Comparison of ENCODE assay signal across 8 mouse cellular contexts in genomic region chr9:57074171-57074821, GRCm38 (mm10). TPM values are rescaled to one million over a fixed set of nuclear protein-coding genes. Genes with fewer than 3 reads are reported as not detected.
DNase-seq lines count a peak whose midpoint lies in the region; ATAC-seq and TF ChIP-seq lines count a peak whose summit lies in the region.

No protein-coding gene starts in this region.

- H3K4me2 ChIP-seq in forebrain, postnatal 0 days (ENCODE audit: low read depth): peak overlapping the region; percentile 86
- peak overlapping the region; percentile 83 for H3K4me2 ChIP-seq in hindbrain, embryonic 16.5 days (ENCODE audit: low read length)
- peak overlapping the region; percentile 83 for H3K4me2 ChIP-seq in limb, embryonic 15.5 days
- peak overlapping the region; percentile 99 for H3K4me2 ChIP-seq in myocyte (ENCODE audit: low read depth)

- H3K79me2 ChIP-seq in myocyte (ENCODE audit: control insufficient read depth, insufficient read depth): peaks cover 22% of the 10 kb centered on the region

- H3K9me3 ChIP-seq in forebrain, postnatal 0 days (ENCODE audit: low read length): no peaks in the 10 kb centered on the region
- H3K9me3 ChIP-seq in hindbrain, embryonic 16.5 days (ENCODE audit: control insufficient read depth, low read length): no peaks in the 10 kb centered on the region
- no peaks in the 10 kb centered on the region for H3K9me3 ChIP-seq in limb, embryonic 15.5 days

- no peak for ATAC-seq in forebrain, postnatal 0 days
- ATAC-seq in hindbrain, embryonic 16.5 days: no peak
- ATAC-seq in limb, embryonic 15.5 days (ENCODE audit: insufficient number of reproducible peaks, low FRiP score, low TSS enrichment, low read depth): no peak

- DNase-seq in layer of hippocampus, adult 2 months (ENCODE audit: low spot score in 2 of 2): no peak
- DNase-seq in layer of hippocampus, adult 18-20 months (ENCODE audit: low spot score in 2 of 2): no peak
- peak; percentile 60 for DNase-seq in c-Kit-positive CD71-positive TER-119-positive erythroid progenitor cells, embryonic 14.5 days (ENCODE audit: low spot score)
- peak; percentile 11 for DNase-seq in forebrain, postnatal 0 days
- peak; percentile 45 for DNase-seq in thymus, adult 2 months

- H3K9ac ChIP-seq in forebrain, postnatal 0 days: peak overlapping the region; percentile 37
- peak overlapping the region; percentile 51 for H3K9ac ChIP-seq in hindbrain, embryonic 16.5 days (ENCODE audit: low read depth, low read length)
- H3K9ac ChIP-seq in limb, embryonic 15.5 days: peak overlapping the region; percentile 64

- TF ChIP-seq POLR2A in myocyte (IDR thresholded peaks at IDR 0.05; ENCODE audit: insufficient read length, low read depth): peak; percentile 21
- no peak for TF ChIP-seq POLR2A in thymus, adult 2 months (IDR thresholded peaks at IDR 0.05; ENCODE audit: control insufficient read depth, extremely low read depth, insufficient read depth, low read length, poor library complexity)

- no peak for TF ChIP-seq CTCF in layer of hippocampus, adult 2 months (conservative IDR thresholded peaks at IDR 0.05)
- TF ChIP-seq CTCF in forebrain, postnatal 0 days (IDR thresholded peaks at IDR 0.05; ENCODE audit: low read depth): peak; percentile 25; the same call in 1 of the 2 replicates
- TF ChIP-seq CTCF in thymus, adult 2 months (IDR thresholded peaks at IDR 0.05; ENCODE audit: borderline replicate concordance, control insufficient read depth, extremely low read depth, insufficient read depth, low read length, poor library complexity): no peak

- H3K4me3 ChIP-seq in layer of hippocampus, adult 2 months: peak overlapping the region; percentile 77
- peak overlapping the region; percentile 92 for H3K4me3 ChIP-seq in forebrain, postnatal 0 days (ENCODE audit: low read depth, low read length)
- H3K4me3 ChIP-seq in hindbrain, embryonic 16.5 days (ENCODE audit: low read length): peak overlapping the region; percentile 99
- peak overlapping the region; percentile 61 for H3K4me3 ChIP-seq in limb, embryonic 15.5 days
- H3K4me3 ChIP-seq in myocyte: peak overlapping the region; percentile 78
- H3K4me3 ChIP-seq in thymus, adult 2 months (ENCODE audit: control insufficient read depth, insufficient read depth, low read length): peak overlapping the region; percentile 79

- no peaks in the 10 kb centered on the region for H3K27me3 ChIP-seq in forebrain, postnatal 0 days (ENCODE audit: insufficient read depth, low read length)
- H3K27me3 ChIP-seq in hindbrain, embryonic 16.5 days (replicated peaks; ENCODE audit: control insufficient read depth, insufficient read depth, low read length): no peaks in the 10 kb centered on the region
- H3K27me3 ChIP-seq in limb, embryonic 15.5 days: no peaks in the 10 kb centered on the region
- no peaks in the 10 kb centered on the region for H3K27me3 ChIP-seq in myocyte (ENCODE audit: control insufficient read depth, insufficient read depth, insufficient read length)
- H3K27me3 ChIP-seq in thymus, adult 2 months (ENCODE audit: control insufficient read depth, insufficient read depth, low read length): no peaks in the 10 kb centered on the region

- H3K36me3 ChIP-seq in forebrain, postnatal 0 days (ENCODE audit: insufficient read depth): no peaks in the 10 kb centered on the region
- no peaks in the 10 kb centered on the region for H3K36me3 ChIP-seq in hindbrain, embryonic 16.5 days (ENCODE audit: control insufficient read depth, insufficient read depth, low read length)
- H3K36me3 ChIP-seq in limb, embryonic 15.5 days: no peaks in the 10 kb centered on the region
- no peaks in the 10 kb centered on the region for H3K36me3 ChIP-seq in myocyte (ENCODE audit: control insufficient read depth, insufficient read depth)
- H3K36me3 ChIP-seq in thymus, adult 2 months (ENCODE audit: control insufficient read depth, insufficient read depth, low read length): no peaks in the 10 kb centered on the region

- peaks cover 13% of the 10 kb centered on the region for H3K4me1 ChIP-seq in forebrain, postnatal 0 days (ENCODE audit: insufficient read depth)
- peaks cover 31% of the 10 kb centered on the region for H3K4me1 ChIP-seq in hindbrain, embryonic 16.5 days (ENCODE audit: control insufficient read depth, insufficient read depth, low read depth, low read length)
- H3K4me1 ChIP-seq in limb, embryonic 15.5 days: peaks cover 30% of the 10 kb centered on the region
- peaks cover 12% of the 10 kb centered on the region for H3K4me1 ChIP-seq in thymus, adult 2 months (replicated peaks; ENCODE audit: control insufficient read depth, insufficient read depth, low read length)

- peak overlapping the region; percentile 92 for H3K27ac ChIP-seq in layer of hippocampus, adult 2 months
- H3K27ac ChIP-seq in forebrain, postnatal 0 days (ENCODE audit: low read depth, low read length): peak overlapping the region; percentile 83
- peak overlapping the region; percentile 99 for H3K27ac ChIP-seq in hindbrain, embryonic 16.5 days (ENCODE audit: low read depth, low read length)
- peak overlapping the region; percentile 100 for H3K27ac ChIP-seq in limb, embryonic 15.5 days
- H3K27ac ChIP-seq in thymus, adult 2 months (ENCODE audit: control insufficient read depth, insufficient read depth, low read length): peak overlapping the region; percentile 89

- WGBS in forebrain, postnatal 0 days: 4% methylated on average over 21 of the region's 21 CpGs
- 6% methylated on average over 21 of the region's 21 CpGs for WGBS in hindbrain, embryonic 16.5 days
- 5% methylated on average over 21 of the region's 21 CpGs for WGBS in limb, embryonic 15.5 days
- WGBS in thymus, adult 2 months: 4% methylated on average over 21 of the region's 21 CpGs

- H3ac ChIP-seq in myocyte (ENCODE audit: control insufficient read depth, insufficient read length): peak overlapping the region; percentile 10

TF ChIP-seq in myocyte, 11 proteins besides CTCF, POLR2A, EP300 and RAD21:
- TF ChIP-seq REST (IDR thresholded peaks at IDR 0.05; ENCODE audit: insufficient read depth, insufficient read length) (no peak), MAX (IDR thresholded peaks at IDR 0.05; ENCODE audit: low read depth) (no peak), TCF12 (IDR thresholded peaks at IDR 0.05; ENCODE audit: insufficient read depth, poor library complexity, severe bottlenecking) (no peak), CEBPB (IDR thresholded peaks at IDR 0.05; ENCODE audit: insufficient read depth, poor library complexity, severe bottlenecking) (no peak), MYOG (IDR thresholded peaks at IDR 0.05; ENCODE audit: control insufficient read depth in 1 of 3, insufficient read depth in 1 of 3, insufficient read length in 2 of 3, low read depth in 2 of 3) (peak in 1 of 3 experiments; percentile 11), SRF (IDR thresholded peaks at IDR 0.05; ENCODE audit: control insufficient read depth, insufficient read length, low read depth) (no peak), POLR2AphosphoS2 (IDR thresholded peaks at IDR 0.05; ENCODE audit: insufficient read length, low read depth) (peak; percentile 17), E2F4 (IDR thresholded peaks at IDR 0.05; ENCODE audit: insufficient read depth) (no peak), MYOD1 (IDR thresholded peaks at IDR 0.05; ENCODE audit: control insufficient read depth in 1 of 3, insufficient read length in 2 of 3, low read depth in 2 of 3) (peak in 1 of 3 experiments; percentile 46), USF1 (IDR thresholded peaks at IDR 0.05; ENCODE audit: low read depth) (no peak), TCF3 (IDR thresholded peaks at IDR 0.05; ENCODE audit: insufficient read length, low read depth) (no peak)

RNA-seq across cellular contexts. Expression of gene Sin3a, which starts 2.5 kb away (rescaled TPM):
- 10 to 100 TPM; 32.2 to 33.1 TPM for total RNA-seq in layer of hippocampus, adult 2 months (2021)
- total RNA-seq in layer of hippocampus, adult 18-20 months (2021): 10 to 100 TPM; 30.8 to 41.1 TPM
- 27.7 and 37.5 TPM in 2 replicates for total RNA-seq in forebrain, postnatal 0 days (2014; rRNA removed)
- polyA plus RNA-seq in forebrain, postnatal 0 days (2015; fragmentation: Nextera tagmentation; extraction: Ambion mirVana): 11.5 and 16.6 TPM in 2 replicates
- polyA plus RNA-seq in hindbrain, embryonic 16.5 days (2015; fragmentation: Nextera tagmentation; extraction: Ambion mirVana): 19.6 and 20.7 TPM in 2 replicates
- polyA plus RNA-seq in limb, embryonic 15.5 days (2015; fragmentation: Nextera tagmentation; extraction: Ambion mirVana): 26.5 and 27.1 TPM in 2 replicates
- polyA plus RNA-seq in myocyte (2012; fragmentation: generic; extraction: Trizol): 13.3 TPM
- 237 and 282 TPM in 2 replicates for polyA plus RNA-seq in thymus, adult 2 months (2012; rRNA removed)

RNA-seq across cellular contexts. Expression of gene Man2c1, which starts 56.2 kb away (rescaled TPM):
- total RNA-seq in layer of hippocampus, adult 2 months (2021): 100 to 1,000 TPM; 162 to 175 TPM
- total RNA-seq in layer of hippocampus, adult 18-20 months (2021): 100 to 1,000 TPM; 127 to 155 TPM
- total RNA-seq in forebrain, postnatal 0 days (2014; rRNA removed): 131 and 145 TPM in 2 replicates
- polyA plus RNA-seq in forebrain, postnatal 0 days (2015; fragmentation: Nextera tagmentation; extraction: Ambion mirVana): 50.0 and 64.3 TPM in 2 replicates
- polyA plus RNA-seq in hindbrain, embryonic 16.5 days (2015; fragmentation: Nextera tagmentation; extraction: Ambion mirVana): 77.2 and 88.7 TPM in 2 replicates
- 64.6 and 67.1 TPM in 2 replicates for polyA plus RNA-seq in limb, embryonic 15.5 days (2015; fragmentation: Nextera tagmentation; extraction: Ambion mirVana)
- polyA plus RNA-seq in myocyte (2012; fragmentation: generic; extraction: Trizol): 55.4 TPM
- polyA plus RNA-seq in thymus, adult 2 months (2012; rRNA removed): 230 and 269 TPM in 2 replicates

Comparison
In these comparisons a context has a peak if more than half of its experiments do, and no peak if none do; other contexts are left out.
1. DNase-seq: peak in c-Kit-positive CD71-positive TER-119-positive erythroid progenitor cells, embryonic 14.5 days (single experiment), forebrain, postnatal 0 days (single experiment) and thymus, adult 2 months (single experiment); none in layer of hippocampus, adult 2 months (0 of 2) and layer of hippocampus, adult 18-20 months (0 of 2).
2. Peak in every context shown above with its lines, with median percentiles within 50 percentile points of each other: H3K27ac ChIP-seq, H3K4me3 ChIP-seq, H3K4me2 ChIP-seq and H3K9ac ChIP-seq.